Mouse (Mus musculus) left cerebral cortex, postnatal 4 days (tissue): ENCODE measurements around the gene Apoc1. TPM values are rescaled to one million over a fixed set of nuclear protein-coding genes. Genes with fewer than 3 reads are reported as not detected.

ENCODE experiments used
- DNase-seq: peaks from one replicate; pipeline ENCODE4 v3.0.0-alpha.2; 2022
- intact Hi-C: fragments of 180-260 bp; cut with DNase I; formaldehyde crosslinking; loops from one replicate; pipeline ENCODE4 v1.15.1; 2025
- total RNA-seq, 2 experiments: library from RNA; stranded (reverse); gene quantifications; 2 replicates each; pipeline ENCODE4 v1.2.3; 2021

Apoc1 gene
- total RNA-seq, 2 experiments from 2014 or later = 2.1 to 3.6 TPM

- DNase-seq = no peak
- intact Hi-C loops = no loop called here
Measured at GRCm38 (mm10) chr7:19651063-19651786, 41.2 kb downstream of the Apoc1 start.

GRCm38 (mm10) chr7:19641223-19641622, 51.2 kb downstream of the Apoc1 start:
- no peak for DNase-seq
- intact Hi-C loops = no loop called here

Other genes with a start within 250 kb of the Apoc1 start
- gene Mark4, start 233.8 kb downstream of the Apoc1 start, total RNA-seq = 100 to 1,000 TPM; 118 to 119 TPM
- gene Exoc3l2, start 229.3 kb downstream of the Apoc1 start, total RNA-seq = under 1 TPM; 0.42 to 0.46 TPM
- gene Bloc1s3, start 184.3 kb downstream of the Apoc1 start, total RNA-seq = 1 to 10 TPM; 8.5 to 8.8 TPM
- 10 to 100 TPM; 17.9 to 19.0 TPM for gene Trappc6a, start 184.3 kb downstream of the Apoc1 start, total RNA-seq
- under 1 TPM; 0.90 to 0.91 TPM for gene Nkpd1, start 174.8 kb downstream of the Apoc1 start, total RNA-seq
- 10 to 100 TPM; 81.1 to 85.1 TPM for gene Ppp1r37, start 129.6 kb downstream of the Apoc1 start, total RNA-seq
- under 1 TPM; 0.22 to 0.24 TPM for gene Zfp296, start 115.4 kb downstream of the Apoc1 start, total RNA-seq
- 10 to 100 TPM; 56.0 to 58.2 TPM for gene Gemin7, start 115.1 kb downstream of the Apoc1 start, total RNA-seq
- 100 to 1,000 TPM in 1 of 2 experiments, 10 to 100 TPM in 1; 98.0 to 106 TPM for gene Clasrp, start 88.2 kb downstream of the Apoc1 start, total RNA-seq
- 1 to 10 TPM; 5.5 to 7.5 TPM for gene Relb, start 63.2 kb downstream of the Apoc1 start, total RNA-seq
- gene Clptm1, start 27.6 kb downstream of the Apoc1 start, total RNA-seq = 100 to 1,000 TPM; 105 to 115 TPM
- gene Apoc2, start 14.7 kb downstream of the Apoc1 start, total RNA-seq = not detected
- not detected for gene Gm44805, start 11.2 kb downstream of the Apoc1 start, total RNA-seq
- not detected for gene Apoc4, start 11.2 kb downstream of the Apoc1 start, total RNA-seq
- 100 to 1,000 TPM; 576 to 662 TPM for gene Apoe, start 6.5 kb upstream of the Apoc1 start, total RNA-seq
- gene Tomm40, start 22.8 kb upstream of the Apoc1 start, total RNA-seq = 100 to 1,000 TPM in 1 of 2 experiments, 10 to 100 TPM in 1; 95.8 to 104 TPM
- gene Nectin2, start 57.8 kb upstream of the Apoc1 start, total RNA-seq = 10 to 100 TPM; 35.7 to 36.4 TPM
- gene Bcam, start 78.4 kb upstream of the Apoc1 start, total RNA-seq = 1 to 10 TPM; 6.8 to 7.4 TPM
- gene Cblc, start 104.1 kb upstream of the Apoc1 start, total RNA-seq = under 1 TPM in 1 of 2 experiments, not detected in 1; 0.93 TPM
- 1 to 10 TPM in 1 of 2 experiments, under 1 TPM in 1; 0.76 to 1.3 TPM for gene Bcl3, start 130.1 kb upstream of the Apoc1 start, total RNA-seq
- 10 to 100 TPM; 14.8 to 15.9 TPM for gene Gm19345, start 159.3 kb upstream of the Apoc1 start, total RNA-seq
- not detected for gene Ceacam16, start 168.6 kb upstream of the Apoc1 start, total RNA-seq
- gene Ceacam19, start 195.3 kb upstream of the Apoc1 start, total RNA-seq = not detected
- 10 to 100 TPM; 14.6 to 18.8 TPM for gene Pvr, start 228.5 kb upstream of the Apoc1 start, total RNA-seq